Mouse (Mus musculus): ENCODE results near the gene Larp4b. TPM values are rescaled to one million over a fixed set of nuclear protein-coding genes. Genes with fewer than 3 reads are reported as not detected.
"Not testable (repeated sequence)": the region's sequence is repeated elsewhere in the genome, so short reads cannot be mapped to it uniquely, and the experiment has no call there.

The Larp4b gene
- 23.0 and 35.2 TPM in 2 replicates for polyA plus RNA-seq (2012; rRNA removed)

- TF ChIP-seq CTCF (IDR thresholded peaks at IDR 0.05; ENCODE audit: borderline replicate concordance, extremely low read depth, insufficient read depth, insufficient read length) (no peak), POLR2A (IDR thresholded peaks at IDR 0.05; ENCODE audit: borderline replicate concordance, extremely low read depth, insufficient read depth, insufficient read length, poor library complexity, severe bottlenecking) (peak; percentile 57; the same call in 1 of the 2 replicates)
- DNase-seq (ENCODE audit: low read depth), result peak; percentile 100
These were observed at the start of gene Larp4b for GRCm38 (mm10) chr13:9093316-9094155. Gene Larp4b, plus strand, starts transcription at chr13:9093881.

- no peak for DNase-seq (ENCODE audit: low read depth)
- TF ChIP-seq POLR2A (IDR thresholded peaks at IDR 0.05; ENCODE audit: borderline replicate concordance, extremely low read depth, insufficient read depth, insufficient read length, poor library complexity, severe bottlenecking), result no peak
- no peak for TF ChIP-seq CTCF (IDR thresholded peaks at IDR 0.05; ENCODE audit: borderline replicate concordance, extremely low read depth, insufficient read depth, insufficient read length)
These were observed 49.0 kb upstream of the Larp4b start for GRCm38 (mm10) chr13:9044731-9045130.

- not testable (repeated sequence) for DNase-seq (ENCODE audit: low read depth)
These were observed 41.5 kb upstream of the Larp4b start for GRCm38 (mm10) chr13:9052049-9052691.

- DNase-seq (ENCODE audit: low read depth), result no peak
- TF ChIP-seq CTCF (IDR thresholded peaks at IDR 0.05; ENCODE audit: borderline replicate concordance, extremely low read depth, insufficient read depth, insufficient read length) (no peak), POLR2A (IDR thresholded peaks at IDR 0.05; ENCODE audit: borderline replicate concordance, extremely low read depth, insufficient read depth, insufficient read length, poor library complexity, severe bottlenecking) (no peak)
These were observed 36.4 kb upstream of the Larp4b start for GRCm38 (mm10) chr13:9057277-9057676.

- DNase-seq (ENCODE audit: low read depth), result no peak
- TF ChIP-seq POLR2A (IDR thresholded peaks at IDR 0.05; ENCODE audit: borderline replicate concordance, extremely low read depth, insufficient read depth, insufficient read length, poor library complexity, severe bottlenecking) (no peak), CTCF (IDR thresholded peaks at IDR 0.05; ENCODE audit: borderline replicate concordance, extremely low read depth, insufficient read depth, insufficient read length) (no peak)
These were observed 35.0 kb upstream of the Larp4b start for GRCm38 (mm10) chr13:9058706-9059105.

GRCm38 (mm10) chr13:9061394-9061793, 32.3 kb upstream of the Larp4b start:
- peak; percentile 3 for DNase-seq (ENCODE audit: low read depth)
- TF ChIP-seq CTCF (IDR thresholded peaks at IDR 0.05; ENCODE audit: borderline replicate concordance, extremely low read depth, insufficient read depth, insufficient read length) (no peak), POLR2A (IDR thresholded peaks at IDR 0.05; ENCODE audit: borderline replicate concordance, extremely low read depth, insufficient read depth, insufficient read length, poor library complexity, severe bottlenecking) (no peak)

- TF ChIP-seq POLR2A (IDR thresholded peaks at IDR 0.05; ENCODE audit: borderline replicate concordance, extremely low read depth, insufficient read depth, insufficient read length, poor library complexity, severe bottlenecking) (no peak), CTCF (IDR thresholded peaks at IDR 0.05; ENCODE audit: borderline replicate concordance, extremely low read depth, insufficient read depth, insufficient read length) (no peak)
- DNase-seq (ENCODE audit: low read depth), result no peak
These were observed 29.5 kb upstream of the Larp4b start for GRCm38 (mm10) chr13:9064196-9064595.

- no peak for TF ChIP-seq POLR2A (IDR thresholded peaks at IDR 0.05; ENCODE audit: borderline replicate concordance, extremely low read depth, insufficient read depth, insufficient read length, poor library complexity, severe bottlenecking)
- TF ChIP-seq CTCF (IDR thresholded peaks at IDR 0.05; ENCODE audit: borderline replicate concordance, extremely low read depth, insufficient read depth, insufficient read length), result no peak
- peak; percentile 11 for DNase-seq (ENCODE audit: low read depth)
These were observed 27.6 kb upstream of the Larp4b start for GRCm38 (mm10) chr13:9066107-9066506.

- TF ChIP-seq POLR2A (IDR thresholded peaks at IDR 0.05; ENCODE audit: borderline replicate concordance, extremely low read depth, insufficient read depth, insufficient read length, poor library complexity, severe bottlenecking) (no peak), CTCF (IDR thresholded peaks at IDR 0.05; ENCODE audit: borderline replicate concordance, extremely low read depth, insufficient read depth, insufficient read length) (no peak)
- DNase-seq (ENCODE audit: low read depth), result no peak
These were observed 22.7 kb upstream of the Larp4b start for GRCm38 (mm10) chr13:9071008-9071407.

GRCm38 (mm10) chr13:9073818-9074217, 19.9 kb upstream of the Larp4b start:
- TF ChIP-seq CTCF (IDR thresholded peaks at IDR 0.05; ENCODE audit: borderline replicate concordance, extremely low read depth, insufficient read depth, insufficient read length), result no peak
- no peak for TF ChIP-seq POLR2A (IDR thresholded peaks at IDR 0.05; ENCODE audit: borderline replicate concordance, extremely low read depth, insufficient read depth, insufficient read length, poor library complexity, severe bottlenecking)
- DNase-seq (ENCODE audit: low read depth), result no peak

GRCm38 (mm10) chr13:9075825-9076592, 17.7 kb upstream of the Larp4b start:
- no peak for DNase-seq (ENCODE audit: low read depth)
- TF ChIP-seq CTCF (IDR thresholded peaks at IDR 0.05; ENCODE audit: borderline replicate concordance, extremely low read depth, insufficient read depth, insufficient read length), result no peak
- no peak for TF ChIP-seq POLR2A (IDR thresholded peaks at IDR 0.05; ENCODE audit: borderline replicate concordance, extremely low read depth, insufficient read depth, insufficient read length, poor library complexity, severe bottlenecking)
